Mouse (Mus musculus): ENCODE measurements around the gene Aoc1. TPM values are rescaled to one million over a fixed set of nuclear protein-coding genes. Genes with fewer than 3 reads are reported as not detected.
A peak's percentile ranks its signal among the peaks of the same experiment; 100 is the strongest.

Gene Aoc1
- polyA plus RNA-seq (2017; shearing (Covaris generic)) = under 1 TPM; 0.13 to 0.30 TPM

- ATAC-seq = no peak
These were observed at the start of gene Aoc1 for GRCm38 (mm10) chr6:48872596-48872995. Gene Aoc1 (plus strand): TSS chr6:48872896.

GRCm38 (mm10) chr6:48825016-48825415, 47.7 kb upstream of the Aoc1 start:
- no peak for ATAC-seq

DNA sequence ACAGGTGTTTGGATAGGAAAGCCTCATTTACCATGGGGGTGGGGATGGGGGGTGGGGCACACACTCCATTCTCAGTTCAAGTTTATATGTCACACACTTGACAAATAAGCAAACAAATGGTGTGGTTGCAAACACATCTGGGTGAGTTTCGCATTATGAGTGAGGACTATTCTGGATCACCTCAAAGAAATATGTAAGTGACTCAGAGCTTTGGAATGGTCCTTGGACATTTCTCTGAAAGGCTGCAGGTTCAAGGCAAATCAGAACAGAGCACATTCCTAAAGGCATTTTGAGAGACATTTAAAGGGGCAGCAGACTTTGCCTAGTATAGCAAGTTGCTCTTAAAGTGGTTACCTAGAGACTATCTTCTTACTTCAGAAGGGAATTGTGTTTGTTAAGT, 43.7 kb upstream of the Aoc1 start:
- ATAC-seq = no peak

DNA sequence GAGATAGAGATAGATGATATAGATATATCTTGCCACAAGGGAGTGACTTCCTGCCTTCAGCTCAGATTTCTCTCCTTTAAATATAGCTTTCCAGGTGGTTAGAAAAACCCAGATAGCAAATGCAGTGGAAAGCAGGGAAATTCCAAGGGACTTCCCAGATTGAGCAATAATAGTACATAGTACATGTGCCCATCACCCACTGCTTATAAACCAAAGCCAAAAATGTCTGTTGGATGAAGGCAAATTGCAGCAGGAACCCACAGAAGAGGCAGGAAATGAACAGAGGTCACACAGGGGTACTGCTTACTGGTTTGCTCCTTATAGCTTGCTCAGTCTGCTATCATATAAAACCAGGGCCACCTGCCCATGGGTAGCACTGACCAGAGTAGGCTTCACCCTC, 43.0 kb upstream of the Aoc1 start:
- peak; percentile 86 for ATAC-seq

GRCm38 (mm10) chr6:48830241-48830640, 42.5 kb upstream of the Aoc1 start:
- ATAC-seq = no peak

DNA sequence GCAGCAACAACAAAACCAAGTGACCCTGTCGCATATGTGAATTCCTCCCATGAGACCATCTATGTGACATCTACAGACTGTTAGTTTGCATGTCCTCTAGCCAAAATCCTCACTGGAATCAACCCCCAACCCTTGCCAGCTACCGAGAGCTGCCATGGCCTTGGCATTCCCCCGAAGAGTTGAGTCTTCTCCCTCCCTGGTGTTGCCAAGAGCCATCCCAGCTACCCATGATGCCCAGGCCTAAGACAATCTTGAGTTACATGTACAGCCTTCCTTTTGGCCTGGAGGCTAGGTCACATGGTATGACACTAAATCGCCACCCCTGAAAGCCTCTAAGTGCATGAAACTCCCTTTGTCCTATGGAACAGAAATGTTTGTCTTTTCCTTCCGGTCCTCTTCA, 41.6 kb upstream of the Aoc1 start:
- ATAC-seq = no peak

- ATAC-seq = no peak
These were observed 40.3 kb upstream of the Aoc1 start for GRCm38 (mm10) chr6:48832426-48832825.

DNA sequence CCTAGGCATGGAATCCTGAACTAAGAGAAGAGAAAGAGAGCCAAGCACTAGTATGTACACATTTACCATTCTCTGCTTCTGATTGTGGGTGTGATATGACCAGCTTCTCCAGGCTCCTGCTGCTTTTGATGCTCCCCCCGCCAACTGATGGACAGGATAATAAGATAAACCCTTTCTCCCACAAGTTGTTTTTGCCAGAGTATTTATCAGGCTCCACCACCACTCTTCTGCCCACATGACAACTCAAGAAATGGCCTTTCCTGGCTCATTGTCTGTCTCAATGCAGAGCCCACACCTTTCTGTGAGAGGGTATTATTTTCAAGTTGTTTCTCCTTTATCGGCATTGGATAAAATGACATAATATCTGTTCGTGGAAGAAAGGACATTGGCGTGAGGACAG, 39.2 kb upstream of the Aoc1 start:
- ATAC-seq = no peak

DNA sequence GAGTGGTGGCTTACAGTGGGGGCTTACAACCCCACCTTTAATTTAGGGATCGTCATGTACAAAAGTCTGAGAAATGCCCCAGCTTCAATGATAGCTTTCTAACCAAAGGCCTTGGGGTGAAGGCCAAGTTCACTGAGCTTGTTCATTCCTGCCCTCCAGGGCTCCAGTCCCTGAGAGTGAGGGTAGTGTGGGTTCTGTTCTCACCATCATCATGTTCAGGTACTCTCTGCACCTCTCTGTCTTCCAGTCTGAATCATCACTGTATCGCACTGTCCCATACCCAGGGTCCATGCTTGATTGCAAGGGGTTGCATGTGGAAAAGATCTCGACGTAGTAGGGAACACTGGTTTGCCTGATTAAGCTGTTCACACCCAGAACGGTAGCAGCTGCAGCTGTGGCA, 37.5 kb upstream of the Aoc1 start:
- ATAC-seq = no peak

GRCm38 (mm10) chr6:48836146-48836545, 36.5 kb upstream of the Aoc1 start:
- ATAC-seq = no peak

GRCm38 (mm10) chr6:48837516-48837915, 35.2 kb upstream of the Aoc1 start:
- no peak for ATAC-seq

- no peak for ATAC-seq
These were observed 34.2 kb upstream of the Aoc1 start for GRCm38 (mm10) chr6:48838321-48839080.

DNA sequence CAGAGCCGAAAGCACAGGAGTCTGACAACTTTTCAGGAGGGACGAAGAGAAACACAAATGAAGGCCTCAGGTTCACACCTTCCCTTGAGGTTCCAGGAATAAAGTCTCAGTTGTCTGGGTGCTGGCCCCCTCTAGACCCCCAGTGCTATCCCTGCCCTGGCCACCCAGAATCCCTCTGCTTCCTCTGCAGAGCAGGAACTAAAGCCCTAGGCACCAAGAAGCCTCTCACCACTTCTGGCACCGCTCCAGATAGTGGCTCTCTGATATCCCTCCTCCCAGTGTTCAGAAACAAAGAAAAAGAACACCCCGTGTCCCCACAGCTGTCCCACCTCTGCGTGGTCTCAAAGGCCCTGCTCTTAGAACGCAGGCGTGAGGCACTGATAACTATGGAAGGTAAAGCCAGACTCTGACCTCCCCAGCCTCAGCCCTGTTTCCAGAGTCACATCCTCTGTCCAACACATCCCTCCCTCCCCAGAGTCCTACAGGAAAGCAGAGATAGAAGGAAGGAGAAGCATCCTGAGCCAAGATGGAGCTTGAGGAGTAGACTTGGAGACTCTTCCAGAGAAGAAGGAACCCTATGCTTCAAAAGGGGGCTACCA, 32.2 kb upstream of the Aoc1 start, which contains the start of gene Tmem176a:
Tmem176a (plus strand) TSS at position 549 of the 599 bp plus-strand sequence.
- no peak for ATAC-seq

DNA sequence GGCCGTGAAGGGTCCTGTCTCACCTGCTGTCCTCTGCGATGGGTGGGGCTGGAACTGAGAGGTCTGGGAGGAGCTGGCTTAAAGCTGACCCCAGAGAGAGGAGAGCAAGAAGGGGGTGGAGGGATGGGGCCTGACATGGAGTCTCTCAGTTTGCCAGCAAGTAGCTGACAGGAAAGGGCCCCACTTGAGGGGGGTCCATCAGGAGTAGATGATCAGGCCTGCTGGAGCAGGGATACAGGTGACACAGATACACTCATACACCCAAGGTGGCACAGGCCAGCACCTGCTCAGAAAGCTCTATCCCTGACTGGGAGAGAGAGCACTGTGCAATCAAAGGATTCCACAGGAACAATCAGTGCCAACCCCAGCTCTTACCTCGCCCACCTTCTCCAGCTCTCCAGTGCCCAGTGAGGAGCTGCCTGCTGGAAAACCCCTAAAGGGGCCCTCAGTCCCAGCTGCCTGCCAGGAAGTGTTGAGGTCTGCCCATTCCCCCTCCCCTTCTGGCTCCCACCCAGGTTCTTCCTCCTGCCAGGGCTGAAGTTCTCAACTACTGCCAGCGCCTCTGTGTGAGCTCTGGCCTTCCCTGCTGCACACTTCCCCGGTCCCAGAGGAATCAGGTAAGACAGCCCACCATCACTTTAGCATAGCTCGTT, 31.6 kb upstream of the Aoc1 start, which contains the start of gene Tmem176b:
Tmem176b (minus strand) TSS at position 524 of the 653 bp plus-strand sequence.
- ATAC-seq = peak; percentile 64

DNA sequence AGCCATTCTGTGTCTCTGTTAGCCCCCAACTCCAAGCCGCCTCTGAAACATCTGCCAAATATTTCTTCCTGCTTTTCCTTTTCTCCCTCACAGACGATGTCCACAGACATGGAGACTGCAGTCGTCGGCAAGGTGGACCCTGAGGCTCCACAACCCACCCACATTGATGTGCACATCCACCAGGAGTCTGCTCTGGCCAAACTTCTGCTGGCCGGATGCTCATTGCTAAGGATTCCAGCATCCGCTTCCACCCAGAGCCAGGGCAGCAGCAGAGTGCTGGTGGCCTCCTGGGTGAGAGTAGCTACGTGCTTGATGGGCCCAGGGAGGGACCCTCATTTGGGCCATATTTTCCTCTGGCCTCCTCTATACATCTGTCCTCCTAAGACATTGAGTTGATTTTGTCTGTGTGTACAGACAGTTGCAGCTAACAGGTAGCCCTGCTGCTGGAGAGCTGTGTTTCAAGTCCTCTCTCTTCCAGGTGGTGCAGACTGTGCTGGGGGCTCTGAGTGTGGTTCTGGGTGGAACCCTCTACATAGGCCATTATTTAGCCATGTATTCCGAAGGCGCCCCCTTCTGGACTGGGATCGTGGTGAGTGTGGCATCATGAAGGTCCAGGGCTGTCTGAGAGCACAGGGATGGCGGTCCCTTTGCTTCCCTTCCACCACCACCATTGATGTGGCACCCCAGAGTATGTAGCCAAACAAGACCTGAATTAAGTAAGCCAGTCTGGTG, 30.4 kb upstream of the Aoc1 start:
- ATAC-seq = no peak

- ATAC-seq = no peak
These were observed 27.6 kb upstream of the Aoc1 start for GRCm38 (mm10) chr6:48845086-48845485.

- no peak for ATAC-seq
These were observed 20.7 kb upstream of the Aoc1 start for GRCm38 (mm10) chr6:48851820-48852491.

- no peak for ATAC-seq
These were observed 18.5 kb upstream of the Aoc1 start for GRCm38 (mm10) chr6:48854155-48854554.

GRCm38 (mm10) chr6:48857613-48858302, 14.9 kb upstream of the Aoc1 start:
- peak; percentile 47 for ATAC-seq

GRCm38 (mm10) chr6:48860130-48860815, 12.4 kb upstream of the Aoc1 start:
- ATAC-seq = no peak

DNA sequence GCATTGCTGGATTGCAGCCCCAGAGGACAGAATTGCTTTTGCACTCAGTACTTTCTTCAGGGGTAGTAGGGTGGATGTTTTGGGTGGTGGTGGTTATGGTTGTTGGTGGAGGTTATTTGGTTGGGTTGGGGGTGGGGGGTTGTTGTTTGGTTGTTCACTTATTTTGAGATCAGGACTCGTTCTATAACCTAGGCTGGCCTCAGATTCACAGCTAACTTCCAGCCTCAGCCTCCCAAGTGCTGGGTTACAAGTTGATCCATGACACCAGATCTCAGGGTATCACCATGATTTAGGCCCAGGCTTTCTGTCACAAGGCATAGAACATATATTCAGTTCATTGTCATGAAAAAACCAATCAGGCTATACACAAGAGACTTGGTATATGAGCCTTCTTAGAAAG, 11.8 kb upstream of the Aoc1 start:
- ATAC-seq = no peak
